Mouse (Mus musculus) cerebellum, adult 18-20 months (tissue): Measurements from ENCODE around the gene Dtx4.

ENCODE experiments used
- DNase-seq, 2 experiments: peaks; one replicate each; pipeline ENCODE4 v3.0.0; 2021

The Dtx4 gene

DNA sequence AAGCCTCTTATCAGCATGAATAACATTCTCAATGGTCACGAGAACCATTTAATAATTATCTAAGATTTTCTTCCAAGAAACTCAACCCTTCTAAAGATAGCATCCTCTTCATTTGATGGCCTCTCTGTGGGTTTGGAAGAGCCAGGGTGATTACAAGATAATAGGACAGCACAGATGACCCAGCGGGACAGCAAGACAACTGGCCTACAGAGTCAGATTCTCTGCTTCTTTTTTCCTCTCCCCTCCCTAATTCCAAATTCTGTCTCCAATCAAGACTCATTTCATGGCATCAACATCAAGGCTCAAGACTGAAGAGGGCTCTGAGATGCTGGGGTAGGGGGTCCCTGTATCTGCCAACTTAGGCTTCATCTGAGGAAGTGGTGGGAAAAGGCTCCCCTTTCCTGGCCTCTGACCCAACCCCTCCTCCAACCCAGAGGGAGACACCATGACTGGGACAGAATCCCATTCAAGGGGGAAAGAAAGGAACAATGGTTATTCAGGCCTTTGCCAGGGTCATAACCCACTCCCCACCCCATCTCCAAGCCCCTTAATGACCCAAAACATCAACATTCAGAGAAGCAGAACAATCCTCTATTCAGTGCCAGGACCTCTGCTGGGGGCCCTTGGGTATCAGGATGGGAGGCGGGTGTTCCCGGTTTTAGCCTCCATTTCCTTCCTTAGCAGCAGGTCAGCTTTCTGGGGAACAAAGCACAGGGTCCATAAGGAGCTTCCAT, 7.6 kb downstream of the Dtx4 start:
- no peak for DNase-seq

- no peak for DNase-seq
Observed at GRCm38 (mm10) chr19:12491636-12492035, 9.6 kb downstream of the Dtx4 start.

DNA sequence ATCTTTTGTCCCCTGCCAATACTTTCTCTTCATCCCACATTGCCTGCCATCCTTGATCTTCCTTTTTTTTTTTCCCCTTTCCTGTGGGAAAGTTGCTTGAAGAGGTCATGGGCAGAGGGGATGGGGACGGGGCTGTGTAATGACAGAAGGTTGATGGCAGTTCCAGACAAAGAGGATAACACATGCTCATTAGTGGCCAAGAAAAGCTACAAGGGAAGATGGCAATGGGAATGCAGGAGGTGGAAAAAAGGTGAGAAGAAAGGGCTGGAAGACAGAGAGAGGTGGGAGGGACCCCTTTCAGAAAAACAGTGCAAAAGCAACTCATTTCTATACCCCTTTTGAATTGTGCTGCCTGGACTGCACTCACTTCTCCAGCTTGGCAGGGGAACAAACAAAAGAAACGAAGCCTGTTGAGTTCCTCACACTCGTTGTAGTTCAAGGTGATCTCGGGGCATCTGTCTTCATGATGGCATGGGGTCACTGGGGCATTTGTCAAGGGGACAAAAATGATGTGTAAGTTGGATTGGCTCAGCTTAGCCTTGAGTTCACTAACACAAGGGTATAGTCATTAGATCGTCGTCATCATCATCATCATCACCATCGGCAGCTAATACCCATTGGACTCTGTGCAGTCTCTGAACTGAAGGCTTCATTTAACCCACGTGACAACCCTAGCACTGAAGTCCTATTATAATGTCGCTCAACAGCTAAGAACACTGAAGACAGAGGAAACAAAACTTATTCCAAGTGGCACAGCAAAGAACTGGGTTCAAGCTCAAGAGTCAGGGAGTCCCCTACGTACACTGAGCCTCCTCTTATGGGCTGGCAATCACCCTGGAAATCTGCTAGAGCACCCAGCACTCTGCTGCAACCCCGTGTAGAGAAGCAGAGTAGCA, 11.3 kb downstream of the Dtx4 start:
- DNase-seq, result no peak

- peak; percentile 22 to 25 for DNase-seq
Observed at GRCm38 (mm10) chr19:12488969-12489674, 12.1 kb downstream of the Dtx4 start.

DNA sequence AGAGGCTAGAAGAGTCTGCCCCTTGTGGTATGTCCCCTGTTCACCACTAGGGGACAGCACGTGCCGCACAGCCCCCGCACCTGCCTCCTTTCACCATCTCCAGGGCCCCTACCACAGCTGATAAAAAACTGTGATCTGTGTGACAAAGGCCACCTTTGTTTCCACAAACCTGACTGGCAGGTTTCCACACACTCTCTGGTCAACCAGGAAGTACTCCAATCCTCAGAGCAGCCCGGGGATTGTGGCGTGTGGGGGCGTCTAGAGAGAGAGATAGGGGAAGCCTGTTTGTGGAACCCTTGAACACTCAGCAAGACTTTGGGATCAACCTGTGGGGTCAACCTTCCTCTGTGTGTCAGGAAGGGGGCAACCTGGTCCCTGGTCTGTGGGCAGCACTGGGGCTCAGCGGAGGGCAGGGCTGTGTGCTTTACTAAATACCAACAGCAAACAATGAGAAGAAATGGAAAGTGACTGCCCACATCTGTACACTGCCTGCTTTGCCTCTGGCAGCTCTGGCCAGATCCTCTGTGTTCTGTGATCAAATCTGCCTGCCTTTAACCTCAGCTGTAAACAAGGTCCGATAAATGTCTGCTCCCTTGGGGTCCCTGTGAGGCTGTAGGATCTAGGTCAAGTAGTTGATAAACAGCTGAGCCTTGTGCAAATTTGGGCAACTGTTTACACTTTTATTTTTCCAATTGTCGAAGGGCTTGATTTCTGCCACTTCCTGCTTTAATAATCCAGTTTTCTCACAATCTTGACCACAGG, 12.9 kb downstream of the Dtx4 start:
- peak; percentile 34 to 38 for DNase-seq

GRCm38 (mm10) chr19:12487511-12488204, 13.6 kb downstream of the Dtx4 start:
- no peak for DNase-seq

DNA sequence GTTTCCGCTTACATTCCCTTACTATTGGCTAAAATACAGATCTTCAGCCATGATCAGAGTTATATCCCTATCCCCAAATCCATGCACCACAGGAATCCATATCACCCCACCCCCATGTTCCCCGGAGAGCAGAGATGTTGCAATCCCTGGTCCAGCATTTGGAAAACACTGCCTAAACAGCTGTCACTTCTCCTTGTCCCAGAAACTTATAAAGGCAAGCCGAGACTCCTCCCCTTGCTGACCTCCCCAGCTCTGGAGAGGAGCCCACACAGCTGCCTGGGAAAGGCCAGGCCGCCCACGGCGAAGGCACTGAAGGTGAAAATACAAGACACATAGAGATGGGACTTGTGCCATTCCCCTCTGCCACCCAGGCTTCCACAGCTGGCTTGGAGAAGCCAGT, 14.4 kb downstream of the Dtx4 start:
- DNase-seq, result no peak

GRCm38 (mm10) chr19:12485631-12486030, 15.6 kb downstream of the Dtx4 start:
- no peak for DNase-seq

GRCm38 (mm10) chr19:12485223-12485622, 16.0 kb downstream of the Dtx4 start:
- no peak for DNase-seq

DNA sequence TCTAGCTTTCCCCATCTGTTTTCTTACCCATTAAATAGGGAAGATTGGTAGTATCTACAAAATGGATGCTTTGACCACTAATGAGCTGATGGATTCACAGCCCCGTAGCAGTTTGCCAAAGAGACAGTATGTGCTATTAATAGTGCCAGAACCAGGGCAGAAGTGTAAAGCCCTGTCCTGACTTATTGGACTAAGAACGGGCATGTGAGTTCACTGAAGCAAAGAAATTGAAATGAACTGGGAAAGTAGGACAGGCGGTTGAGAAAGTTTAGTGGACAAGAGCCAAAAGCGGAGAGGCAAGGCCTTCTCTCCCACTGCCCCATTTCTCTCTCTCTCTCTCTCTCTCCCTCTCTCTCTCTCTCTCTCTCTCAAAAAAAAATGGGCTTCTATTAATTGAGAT, 17.0 kb downstream of the Dtx4 start:
- no peak for DNase-seq

DNA sequence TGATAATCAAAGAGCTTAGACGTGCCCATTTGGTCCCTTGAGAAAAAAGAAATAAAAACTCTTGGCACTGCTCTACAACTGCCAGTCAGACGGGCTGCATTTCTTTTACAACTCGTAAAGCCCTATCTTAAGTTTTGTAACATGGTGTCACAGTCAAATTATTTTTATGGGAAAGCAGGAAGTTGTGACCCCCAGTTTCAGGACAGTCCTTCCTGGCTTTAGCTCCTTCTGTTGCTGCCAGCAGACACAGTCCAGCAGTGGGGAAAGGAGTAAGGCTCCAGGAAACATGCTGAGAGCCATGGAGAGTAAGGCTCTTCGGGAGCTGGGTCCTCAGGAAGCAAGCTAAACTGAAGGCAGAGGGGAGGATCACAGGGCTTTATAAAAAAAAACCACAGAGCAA, 17.5 kb downstream of the Dtx4 start:
- DNase-seq, result no peak

DNA sequence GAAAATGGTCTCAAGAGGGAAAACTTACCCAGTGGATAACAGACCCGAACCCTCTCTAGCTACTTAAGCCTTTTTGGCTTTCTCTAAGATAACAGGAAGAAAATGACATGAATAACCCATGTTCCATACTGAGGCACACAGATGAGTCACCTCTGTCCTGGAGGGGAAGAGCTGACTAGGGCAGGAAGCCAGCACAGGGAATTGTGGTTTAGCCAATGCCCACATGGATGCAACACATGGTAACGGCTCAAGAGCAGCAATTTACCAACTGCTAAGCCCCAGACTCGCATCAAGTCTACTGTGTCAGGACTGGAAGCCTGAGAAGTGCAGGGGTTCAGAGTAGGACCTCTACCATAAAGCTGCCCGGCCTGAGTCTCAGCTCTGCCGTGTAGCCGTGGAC, 22.9 kb downstream of the Dtx4 start:
- no peak for DNase-seq

GRCm38 (mm10) chr19:12476721-12477270, 24.5 kb downstream of the Dtx4 start:
- no peak for DNase-seq

DNA sequence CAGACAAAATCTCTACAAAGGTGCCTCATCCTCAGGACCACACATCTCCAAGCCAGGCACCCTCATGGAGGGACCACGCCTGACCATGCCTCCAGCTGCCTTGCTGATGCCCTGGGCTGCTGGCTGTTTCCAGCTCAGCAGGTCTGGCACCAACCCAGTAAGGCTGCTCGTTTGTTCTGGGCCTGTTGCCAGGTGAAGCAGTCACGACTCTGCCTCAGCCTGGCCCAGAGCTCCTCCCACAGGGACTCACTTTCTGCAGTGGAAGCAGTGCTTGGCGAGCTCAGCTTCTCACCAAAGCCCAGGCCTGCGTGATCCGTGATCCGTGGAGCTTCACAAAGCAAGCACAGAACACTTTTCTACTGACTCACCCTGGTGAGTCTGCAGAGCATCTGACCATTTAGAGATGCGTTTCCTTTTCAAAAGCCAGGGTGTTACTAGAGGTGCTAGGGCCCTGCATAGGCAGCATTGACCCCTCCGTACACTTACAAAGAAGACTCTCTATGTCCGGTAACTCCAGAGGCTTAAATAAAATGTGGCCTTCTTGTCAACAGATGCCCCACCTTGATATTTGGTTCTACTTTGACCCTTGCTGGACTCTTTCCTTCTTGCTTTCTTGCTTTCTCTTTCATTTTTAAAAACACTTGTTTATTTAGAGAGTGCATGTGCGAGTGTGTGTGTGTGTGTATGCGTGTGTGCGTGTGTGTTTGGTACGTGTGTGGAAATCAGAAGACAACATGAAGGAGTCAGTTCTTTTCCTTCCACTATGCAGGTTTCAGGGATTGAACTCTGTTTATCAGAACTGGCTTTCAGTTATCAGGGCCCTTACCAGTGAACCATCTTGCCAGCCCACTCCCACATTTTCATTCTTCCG, 25.6 kb downstream of the Dtx4 start:
- DNase-seq, result peak; percentile 77 to 80

DNA sequence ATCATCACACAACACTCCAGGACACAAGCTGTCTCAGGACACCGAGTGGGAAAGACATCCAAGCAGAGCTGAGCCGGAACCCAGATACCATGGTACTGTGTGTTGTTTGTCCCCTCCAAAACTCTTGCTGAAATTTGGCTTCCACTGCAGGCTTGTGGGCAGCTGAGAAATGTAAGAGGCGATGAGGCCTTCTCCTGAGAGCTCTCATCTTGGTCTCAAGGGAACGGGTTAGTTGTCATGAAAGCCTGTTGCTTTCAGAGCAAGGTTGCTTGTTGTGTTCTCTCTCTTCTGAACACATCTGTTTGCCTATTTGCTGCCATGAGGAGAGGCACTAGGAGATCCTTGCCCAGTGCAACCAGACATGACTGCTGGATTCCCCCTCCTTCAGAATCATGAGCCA, 27.3 kb downstream of the Dtx4 start:
- DNase-seq, result no peak

DNA sequence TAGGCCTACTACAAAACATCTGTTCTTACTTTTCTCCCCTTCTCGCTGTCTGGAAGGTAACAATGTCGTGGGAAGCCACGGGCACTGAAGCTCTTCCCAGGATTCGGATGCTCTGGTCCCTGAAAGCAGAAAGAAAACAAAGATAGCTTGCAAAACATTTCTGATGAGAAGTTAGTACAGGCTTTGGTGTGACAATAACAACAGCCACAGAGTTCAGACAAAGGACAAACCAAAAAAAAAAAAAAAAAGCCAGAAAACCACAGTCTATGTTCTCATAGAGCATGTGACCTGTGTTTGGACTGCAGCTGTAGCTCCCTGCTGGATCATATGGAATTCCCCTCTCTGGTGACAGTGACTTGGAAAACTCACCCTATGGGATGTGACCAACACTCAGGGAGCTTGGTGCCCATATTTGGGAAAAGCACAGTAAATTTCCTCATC, 28.0 kb downstream of the Dtx4 start:
- no peak for DNase-seq

DNA sequence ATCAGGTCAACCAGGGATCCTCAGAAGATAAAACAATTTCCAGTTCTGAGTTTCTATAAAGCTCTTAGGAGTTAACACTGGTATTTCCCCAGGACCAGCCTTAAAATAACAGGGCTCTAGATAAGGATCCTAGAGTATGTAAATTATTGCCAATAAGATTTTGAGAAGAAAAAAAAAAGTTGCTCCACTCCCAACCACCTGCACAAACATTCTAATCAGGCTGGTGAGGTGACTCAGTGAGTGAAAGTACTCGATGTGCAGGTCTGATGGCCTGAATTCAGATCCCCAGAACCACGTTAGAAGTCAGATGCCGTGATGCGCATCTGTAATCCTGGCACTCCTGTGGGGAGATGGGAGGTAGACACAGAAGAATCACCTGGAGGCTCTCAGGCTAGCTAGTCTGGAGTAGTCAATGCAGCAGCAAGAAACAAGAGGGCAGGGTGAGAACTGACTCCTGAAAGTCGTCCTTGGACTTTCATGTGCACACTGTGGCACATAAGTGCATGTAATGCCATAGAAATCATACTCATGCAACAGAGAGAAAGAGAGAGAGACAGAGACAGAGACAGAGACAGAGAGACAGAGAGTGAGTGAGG, 28.8 kb downstream of the Dtx4 start:
- no peak for DNase-seq

- DNase-seq, result no peak
Observed at GRCm38 (mm10) chr19:12471866-12472265, 29.4 kb downstream of the Dtx4 start.

- DNase-seq, result no peak
Observed at GRCm38 (mm10) chr19:12467436-12467835, 33.8 kb downstream of the Dtx4 start.

- DNase-seq, result peak; percentile 50 to 71
Observed at GRCm38 (mm10) chr19:12466204-12466603, 35.0 kb downstream of the Dtx4 start.
